Mouse (Mus musculus) adrenal gland, adult 8-10 months (tissue): ENCODE results near the gene Kl. TPM values are rescaled to one million over a fixed set of nuclear protein-coding genes. Genes with fewer than 3 reads are reported as not detected.

Experiments
- DNase-seq: peaks from one replicate; pipeline ENCODE4 v3.0.0; 2022
- total RNA-seq, 4 experiments: library from RNA; stranded (reverse); gene quantifications; 2 replicates each; pipeline ENCODE4 v1.2.4; 2022

Kl gene
- total RNA-seq, 4 experiments from 2014 or later: 0.13 to 0.17 TPM; not detected in 2

DNA sequence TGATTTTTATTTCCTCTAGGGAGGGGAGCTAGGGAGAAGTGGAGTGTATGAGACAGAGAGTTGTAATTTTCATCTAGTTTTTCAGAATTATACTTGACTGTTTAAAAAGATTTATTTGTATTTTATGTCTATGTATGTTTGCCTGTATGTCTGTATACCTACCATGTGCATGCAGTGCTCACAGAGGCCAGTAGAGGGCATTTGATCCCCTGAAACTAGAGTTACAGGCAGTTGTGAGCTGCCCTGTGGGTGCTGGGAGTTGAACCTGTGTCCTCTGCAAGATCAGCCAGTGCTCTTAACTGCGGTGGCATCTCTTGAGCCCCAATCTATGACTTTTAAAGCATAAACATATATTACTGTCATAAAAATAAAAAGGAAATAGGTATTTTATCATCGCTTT lies 15.5 kb downstream of the Kl start:
- DNase-seq: no peak

DNA sequence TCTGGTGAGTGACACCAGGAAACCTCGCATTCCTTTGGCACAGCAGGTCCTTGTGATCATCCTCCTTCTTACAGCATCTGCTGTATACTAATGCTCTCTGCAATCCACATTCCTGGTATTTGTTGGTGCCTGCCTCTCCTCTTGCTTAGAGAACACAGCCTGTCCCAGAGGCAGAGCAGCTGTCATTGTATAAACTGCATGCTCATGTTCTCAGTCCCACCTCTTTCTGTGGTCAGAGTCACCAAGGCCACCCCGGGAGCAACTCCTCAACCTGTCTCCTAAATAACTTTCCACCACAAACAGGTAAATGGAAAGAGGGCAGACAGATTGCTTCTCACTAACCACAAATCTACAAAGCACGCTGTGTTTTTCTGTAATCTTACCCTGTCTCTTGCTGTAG lies 18.1 kb downstream of the Kl start:
- DNase-seq: no peak

GRCm38 (mm10) chr5:150971126-150971525 lies 18.7 kb downstream of the Kl start:
- no peak for DNase-seq

DNA sequence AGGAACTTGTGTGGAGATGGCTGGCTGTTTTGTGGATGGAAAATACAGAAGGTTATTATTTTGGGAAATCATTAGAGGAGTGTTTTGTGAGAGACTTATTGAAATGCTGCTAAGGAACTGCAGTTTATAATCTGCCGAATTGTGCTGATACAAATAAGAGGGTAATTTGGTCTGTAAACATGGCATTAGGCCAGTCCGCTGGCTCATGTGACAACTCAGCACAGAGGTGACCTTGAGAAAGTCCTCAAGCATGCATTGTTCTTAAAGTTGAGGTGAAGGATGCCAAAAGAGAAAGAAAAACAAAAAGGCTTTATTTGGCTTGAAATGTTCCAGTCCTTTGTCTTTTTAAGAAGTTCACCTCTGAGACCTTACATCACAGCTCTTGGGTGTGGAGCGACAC lies 21.8 kb downstream of the Kl start:
- DNase-seq: no peak

- no peak for DNase-seq
These were observed 25.1 kb downstream of the Kl start for GRCm38 (mm10) chr5:150977383-150977958.

DNA sequence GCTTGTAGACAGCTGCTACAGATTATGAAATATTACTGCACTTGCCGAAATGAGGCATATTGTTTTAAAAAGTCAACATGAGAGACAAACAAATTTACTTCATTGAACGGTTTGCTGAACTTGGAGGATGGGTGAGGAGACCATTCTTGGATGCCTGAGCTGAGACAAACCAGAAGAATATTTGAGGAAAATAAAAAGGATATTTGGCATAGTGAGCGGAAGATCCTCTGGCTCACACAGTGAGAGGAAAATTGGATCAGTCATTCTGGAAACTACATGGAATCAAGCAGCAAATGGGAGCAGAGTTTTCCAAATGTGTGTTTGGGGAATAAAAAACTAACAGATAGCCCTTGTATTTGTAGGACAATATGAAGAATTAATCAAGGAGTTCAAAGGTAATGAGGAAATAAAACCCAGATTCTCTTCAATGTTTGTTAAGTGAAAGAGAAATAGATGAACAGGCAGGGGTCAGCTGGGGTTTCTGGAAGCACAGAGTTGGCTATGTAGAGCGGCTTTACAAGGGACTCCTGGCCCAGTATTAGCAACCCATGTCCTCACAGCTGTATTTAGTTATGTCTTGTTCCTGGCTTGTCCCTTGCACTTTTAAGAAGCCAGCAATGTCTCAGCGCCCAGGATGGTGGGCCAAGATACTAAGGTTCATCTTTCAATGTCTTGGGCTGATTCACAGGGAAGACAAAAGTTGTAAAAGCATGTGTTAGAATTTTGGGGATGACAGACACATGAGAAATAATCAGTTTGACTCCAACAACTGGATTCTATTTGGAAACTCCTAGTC lies 27.1 kb downstream of the Kl start:
- DNase-seq: no peak

GRCm38 (mm10) chr5:150982082-150982481 lies 29.7 kb downstream of the Kl start:
- no peak for DNase-seq

- DNase-seq: no peak
These were observed 41.7 kb downstream of the Kl start for GRCm38 (mm10) chr5:150994096-150994495.

- DNase-seq: peak; percentile 38
These were observed 44.2 kb downstream of the Kl start for GRCm38 (mm10) chr5:150996586-150996985.

DNA sequence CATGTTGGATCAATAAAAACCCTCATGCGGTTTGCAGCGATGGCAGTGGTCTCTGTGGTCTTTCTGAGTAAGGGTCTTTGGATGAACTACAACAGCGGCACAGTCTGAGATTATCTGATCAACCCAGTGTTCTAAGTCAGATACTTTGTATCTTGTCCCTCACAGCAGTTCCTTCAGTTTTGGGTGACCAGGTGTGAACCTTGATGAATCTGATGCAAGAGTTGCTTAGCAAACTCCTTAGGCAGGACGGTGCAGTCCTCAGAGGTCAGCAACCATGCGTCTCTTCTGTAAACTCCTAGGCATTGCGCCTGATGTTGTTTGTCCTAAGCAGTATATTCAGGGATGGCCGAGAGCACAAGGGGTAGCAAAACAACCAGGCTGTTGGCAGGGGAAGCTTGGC lies 48.7 kb downstream of the Kl start:
- no peak for DNase-seq

DNA sequence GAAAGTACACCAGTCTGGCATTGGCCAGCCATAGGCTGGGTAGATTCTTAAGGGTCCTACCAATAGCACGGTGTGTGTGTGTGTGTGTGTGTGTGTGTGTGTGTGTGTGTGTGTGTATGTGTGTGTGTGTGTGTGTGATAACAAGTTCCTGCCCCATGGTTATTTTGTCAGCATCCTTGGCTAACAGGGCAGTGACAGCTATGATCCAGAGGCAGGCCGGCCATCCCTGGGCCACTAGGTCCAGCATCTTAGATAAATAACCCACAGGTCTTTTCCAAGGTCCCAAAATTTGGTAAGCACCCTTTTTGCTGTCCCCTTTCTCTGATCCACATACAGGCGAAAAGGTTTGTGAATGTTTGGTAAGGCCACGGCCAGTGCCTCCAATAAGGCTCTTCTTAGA lies 49.6 kb downstream of the Kl start:
- DNase-seq: no peak

DNA sequence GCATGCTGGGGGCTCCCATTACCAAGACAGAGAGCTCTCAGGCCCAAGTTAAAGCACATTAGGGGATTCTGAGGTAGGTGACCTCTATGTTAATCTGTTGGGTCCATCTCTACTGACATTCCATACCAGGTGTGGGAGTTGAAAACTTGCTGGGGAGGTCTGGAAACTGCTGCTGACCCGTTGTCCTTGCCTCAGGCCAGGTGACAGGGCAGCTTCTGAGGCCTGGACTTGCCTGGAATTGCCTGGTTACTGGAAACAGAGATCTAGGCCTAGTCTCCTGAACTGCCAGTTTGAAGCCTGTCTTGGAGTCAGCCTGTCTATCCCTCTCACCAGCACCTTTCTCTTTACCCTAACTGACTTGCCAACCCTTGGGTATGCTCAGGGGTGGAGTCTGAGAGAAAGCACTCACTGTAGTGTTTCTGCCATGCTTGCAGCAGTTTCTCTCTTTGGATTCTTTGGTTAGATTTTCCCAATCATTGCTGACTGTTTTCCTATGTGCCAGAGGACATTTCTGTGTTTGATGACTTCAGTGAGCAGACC lies 51.9 kb downstream of the Kl start:
- DNase-seq: no peak

DNA sequence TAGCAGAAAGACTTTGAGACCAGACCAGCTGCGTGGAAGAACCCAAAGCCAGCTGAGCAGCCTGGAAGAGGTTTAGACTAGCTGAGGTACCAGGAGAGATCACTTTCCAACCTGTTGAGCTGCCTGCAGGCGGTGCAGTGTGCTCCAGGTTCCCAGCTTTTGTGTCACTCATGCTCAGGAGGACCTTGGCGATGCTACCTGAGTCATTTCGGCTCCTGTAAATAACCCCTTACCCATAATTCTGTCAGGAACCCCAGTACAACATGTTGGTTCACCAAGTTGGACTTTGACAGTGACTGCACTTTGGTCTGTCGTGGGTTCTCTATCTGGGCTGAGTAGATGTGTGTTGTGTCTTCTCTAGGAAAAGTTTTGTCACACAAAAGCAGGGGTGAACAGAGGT lies 66.0 kb downstream of the Kl start:
- DNase-seq: no peak

DNA sequence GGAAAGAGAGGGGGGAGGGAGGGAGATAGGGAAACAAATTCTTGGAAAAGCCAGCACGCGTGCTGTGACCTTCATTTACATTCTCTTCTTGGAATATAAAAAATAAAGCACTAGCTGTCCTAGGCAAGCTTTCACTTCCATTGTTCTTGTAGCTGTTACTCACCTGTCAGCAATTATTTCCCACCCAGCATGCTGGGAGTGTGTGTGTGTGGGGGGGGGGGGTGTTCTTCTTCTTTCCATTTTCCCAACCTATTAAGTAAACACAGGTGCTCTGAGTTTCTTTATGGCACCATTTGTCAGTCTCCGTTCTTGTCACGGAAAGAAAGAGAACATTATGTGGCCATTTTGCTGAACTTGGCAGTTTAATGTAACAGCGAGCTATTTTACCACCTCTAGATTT lies 66.6 kb downstream of the Kl start:
- no peak for DNase-seq

GRCm38 (mm10) chr5:151020031-151020820 lies 67.8 kb downstream of the Kl start:
- no peak for DNase-seq

DNA sequence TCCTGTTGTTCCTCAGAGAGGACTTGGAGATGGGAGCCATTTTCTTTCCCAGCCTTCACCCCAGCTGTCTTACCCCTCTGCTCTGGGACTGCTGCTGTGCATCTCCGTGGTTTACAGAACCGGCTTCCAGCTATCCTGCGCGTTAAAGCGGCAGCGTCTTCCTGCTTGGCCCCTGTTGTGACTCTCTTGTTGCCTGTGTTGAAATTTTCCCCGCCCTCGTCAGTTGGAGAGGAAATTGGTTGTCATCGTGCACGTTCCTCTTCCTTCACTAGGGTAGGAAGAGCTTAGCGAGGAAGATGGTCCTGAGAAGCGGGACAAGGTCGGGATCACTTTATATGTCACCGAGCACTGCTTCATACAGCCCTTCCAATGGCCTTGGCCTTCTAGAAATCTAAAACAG lies 68.4 kb downstream of the Kl start:
- DNase-seq: no peak

DNA sequence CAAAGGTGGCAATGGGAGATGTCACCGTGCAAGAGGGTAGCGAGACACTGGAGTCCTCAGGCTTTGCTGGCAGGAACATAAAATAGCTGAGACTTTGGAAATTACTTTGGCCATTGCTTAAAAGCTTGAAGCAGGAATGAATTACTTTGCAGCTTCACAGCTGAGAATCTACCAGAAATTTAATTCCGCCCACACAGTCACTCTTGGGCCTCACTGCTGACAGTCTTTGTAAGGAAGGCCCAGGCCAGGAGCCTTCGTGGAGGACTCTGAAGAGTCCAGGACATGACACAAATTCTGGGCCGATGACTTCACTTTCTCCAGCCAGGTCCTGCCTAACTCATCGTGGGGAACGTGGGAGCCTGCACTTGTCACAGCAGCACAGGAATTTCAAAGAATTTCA lies 69.6 kb downstream of the Kl start:
- no peak for DNase-seq

GRCm38 (mm10) chr5:151022939-151023338 lies 70.5 kb downstream of the Kl start:
- no peak for DNase-seq

- no peak for DNase-seq
These were observed 71.1 kb downstream of the Kl start for GRCm38 (mm10) chr5:151023461-151023860.

GRCm38 (mm10) chr5:151024483-151024882 lies 72.1 kb downstream of the Kl start:
- no peak for DNase-seq

- no peak for DNase-seq
These were observed 73.7 kb downstream of the Kl start for GRCm38 (mm10) chr5:151026069-151026468.

DNA sequence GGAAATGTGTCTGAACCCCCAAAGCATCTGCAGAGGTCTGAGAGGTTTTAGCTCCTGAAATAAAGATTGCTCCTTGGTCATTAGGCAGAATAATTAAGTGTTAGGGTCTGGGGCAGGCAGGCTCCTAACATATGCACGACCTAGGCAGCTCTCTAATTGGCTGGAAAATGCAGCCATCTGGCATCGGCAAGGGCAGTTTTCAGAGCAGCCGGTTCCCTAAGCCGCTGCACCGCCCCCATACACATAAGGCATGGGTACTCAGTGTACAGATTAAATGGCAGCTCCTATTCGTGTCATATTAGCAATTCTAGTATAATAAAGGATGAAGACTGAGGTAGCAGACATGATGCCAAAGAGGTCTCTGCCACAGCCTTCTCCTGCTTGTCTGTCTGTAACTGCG lies 74.8 kb downstream of the Kl start:
- no peak for DNase-seq

GRCm38 (mm10) chr5:151028906-151029305 lies 76.5 kb downstream of the Kl start:
- DNase-seq: no peak
